Mouse (Mus musculus) adrenal gland, postnatal 0 days (tissue): ENCODE measurements around the gene S100a6. TPM values are rescaled to one million over a fixed set of nuclear protein-coding genes. Genes with fewer than 3 reads are reported as not detected.

Source experiments
- polyA plus RNA-seq: library from polyadenylated mRNA; unstranded; fragments of >200 nt; fragmentation: Nextera tagmentation; extraction: Ambion mirVana; gene quantifications from 2 replicates; pipeline ENCODE4 v1.2.1, GENCODE M21; 2015

The S100a6 gene
- polyA plus RNA-seq = 423 and 740 TPM in 2 replicates

GRCm38 (mm10) chr3:90612728-90613291 is at the start of gene S100a6:
S100a6 (plus strand) TSS chr3:90612882.

DNA sequence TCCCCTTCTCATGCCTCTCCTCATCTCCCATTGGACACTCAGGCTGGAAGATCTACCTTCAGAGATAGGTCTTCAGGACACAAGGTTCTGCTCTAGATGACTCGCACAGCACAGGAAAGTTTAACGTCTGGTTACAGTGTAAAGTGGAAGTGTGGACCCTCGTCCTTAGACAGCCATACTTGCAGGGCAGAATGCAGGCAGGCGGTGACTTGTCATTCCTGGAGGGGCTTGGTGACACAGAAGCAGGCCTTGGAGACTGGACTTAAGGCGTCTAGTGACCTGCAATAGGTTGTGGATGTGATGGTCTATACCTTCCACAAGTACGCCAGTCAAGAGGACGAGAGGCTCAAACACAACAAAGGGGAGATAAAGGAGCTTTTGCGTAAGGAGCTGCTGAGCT is 22.7 kb upstream of the S100a6 start, which contains the start of gene S100a2:
Gene S100a2 (plus strand): TSS at position 301 of the 400 bp plus-strand sequence.

GRCm38 (mm10) chr3:90601486-90602110 is 11.1 kb upstream of the S100a6 start, which contains the start of gene Gm42674:
Gm42674 (plus strand) TSS chr3:90601904.

DNA sequence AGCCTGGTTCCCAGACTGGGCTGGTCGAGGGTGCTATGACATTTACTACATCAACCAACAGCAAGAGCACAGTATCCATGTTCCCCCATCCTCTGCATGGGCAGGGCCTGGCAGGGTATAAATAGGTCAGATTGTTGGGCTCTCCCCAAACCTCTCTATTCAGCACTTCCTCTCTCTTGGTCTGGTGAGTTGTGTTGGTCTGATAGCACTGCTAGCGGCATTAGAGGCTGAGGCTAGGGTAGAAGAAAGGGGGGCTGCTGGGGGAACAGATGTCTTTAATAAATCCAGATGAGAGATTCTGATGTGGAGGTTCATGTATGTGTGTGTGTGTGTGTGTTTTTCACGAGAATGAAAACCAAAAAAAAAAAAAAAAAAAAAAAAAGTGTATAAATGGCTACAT is 9.1 kb upstream of the S100a6 start, which contains the start of gene S100a4:
Gene S100a4 (plus strand): TSS at position 149 of the 400 bp plus-strand sequence.

DNA sequence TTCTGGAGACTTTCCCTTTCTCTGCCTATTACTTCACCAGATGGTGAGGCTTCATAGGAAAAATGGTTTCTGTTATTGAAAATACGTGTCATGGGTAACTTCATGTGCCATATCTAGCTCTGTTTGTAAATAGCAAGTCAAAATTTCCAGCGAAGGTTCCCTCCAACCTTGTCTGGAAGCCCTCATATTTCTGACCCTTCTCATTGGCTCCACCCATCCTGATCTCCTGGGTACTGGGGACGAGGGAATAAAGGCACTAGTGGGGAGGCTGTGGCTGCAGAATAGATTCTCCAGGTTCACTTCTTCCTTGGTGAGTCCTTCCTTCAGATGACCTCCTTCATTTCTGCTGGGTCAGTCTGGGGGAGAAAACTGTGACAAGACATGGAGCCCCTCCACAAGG is 4.5 kb upstream of the S100a6 start, which contains the start of gene S100a5:
Gene S100a5 (plus strand): TSS at position 301 of the 400 bp plus-strand sequence.

GRCm38 (mm10) chr3:90653717-90654116 is 41.0 kb downstream of the S100a6 start, which contains the start of gene S100a7a:
S100a7a (plus strand) TSS chr3:90654017.

GRCm38 (mm10) chr3:90668846-90669245 is 56.2 kb downstream of the S100a6 start, which contains the start of gene S100a8:
S100a8 (plus strand) TSS chr3:90668978.

Other genes with a start within 250 kb of the S100a6 start
- gene Slc27a3, start 222.9 kb upstream of the S100a6 start, polyA plus RNA-seq = 43.2 and 97.6 TPM in 2 replicates
- 15.3 and 25.4 TPM in 2 replicates for gene Ints3, start 179.3 kb upstream of the S100a6 start, polyA plus RNA-seq
- gene Npr1, start 147.0 kb upstream of the S100a6 start, polyA plus RNA-seq = 20.6 and 53.8 TPM in 2 replicates
- 77.1 and 81.3 TPM in 2 replicates for gene Ilf2, start 136.8 kb upstream of the S100a6 start, polyA plus RNA-seq
- 90.4 and 135 TPM in 2 replicates for gene Snapin, start 121.8 kb upstream of the S100a6 start, polyA plus RNA-seq
- gene Chtop, start 103.4 kb upstream of the S100a6 start, polyA plus RNA-seq = 74.9 and 87.8 TPM in 2 replicates
- 127 and 178 TPM in 2 replicates for gene S100a1, start 98.5 kb upstream of the S100a6 start, polyA plus RNA-seq
- 73.1 and 107 TPM in 2 replicates for gene S100a13, start 98.4 kb upstream of the S100a6 start, polyA plus RNA-seq
- 0.50 and 0.77 TPM in 2 replicates for gene S100a14, start 86.0 kb upstream of the S100a6 start, polyA plus RNA-seq
- gene S100a16, start 75.6 kb upstream of the S100a6 start, polyA plus RNA-seq = 126 and 159 TPM in 2 replicates
- gene S100a3, start 52.3 kb upstream of the S100a6 start, polyA plus RNA-seq = 0.11 and 0.14 TPM in 2 replicates
- gene S100a2, start 22.6 kb upstream of the S100a6 start, polyA plus RNA-seq = not detected in 2 replicates
- not detected in 2 replicates for gene Gm42674, start 11.0 kb upstream of the S100a6 start, polyA plus RNA-seq
- 18.8 and 23.1 TPM in 2 replicates for gene S100a4, start 9.1 kb upstream of the S100a6 start, polyA plus RNA-seq
- gene S100a5, start 4.4 kb upstream of the S100a6 start, polyA plus RNA-seq = not detected in 2 replicates
- 0.10 and 0.22 TPM in 2 replicates for gene S100a7a, start 41.1 kb downstream of the S100a6 start, polyA plus RNA-seq
- gene S100a8, start 56.1 kb downstream of the S100a6 start, polyA plus RNA-seq = 251 and 562 TPM in 2 replicates
- 163 and 345 TPM in 2 replicates for gene S100a9, start 82.8 kb downstream of the S100a6 start, polyA plus RNA-seq
- gene Pglyrp4, start 114.0 kb downstream of the S100a6 start, polyA plus RNA-seq = not detected in 2 replicates
- gene Gm5849, start 165.0 kb downstream of the S100a6 start, polyA plus RNA-seq = not detected in 2 replicates